Mouse (Mus musculus) heart, postnatal 0 days (tissue): Measurements from ENCODE around the gene Gdpd4. TPM values are rescaled to one million over a fixed set of nuclear protein-coding genes. Genes with fewer than 3 reads are reported as not detected.

Experiments used
- ATAC-seq: fragments of 200-750 bp; cut with Nextera tagmentation; 2 replicates; pipeline ENCODE4 v1.8.0; 2017; ENCODE audit warnings: low read depth, moderate number of reproducible peaks, moderate library complexity; ENCODE audit not compliant: insufficient read depth
- DNase-seq: peaks from one replicate; pipeline ENCODE4 v3.0.0-alpha.2; 2016; ENCODE audit warnings: low spot score
- H3K27ac ChIP-seq: fragments of 300-500 bp; sonication (generic); 2 replicates; pipeline ENCODE4 v1.5.1; 2014; ENCODE audit warnings: low read depth, mild to moderate bottlenecking
- H3K27me3 ChIP-seq: fragments of 300-500 bp; sonication (generic); 2 replicates; pipeline ENCODE4 v1.6.1; 2014; ENCODE audit warnings: low read length, mixed read lengths; ENCODE audit not compliant: control insufficient read depth, insufficient read depth
- H3K36me3 ChIP-seq: fragments of 300-500 bp; sonication (generic); replicated peaks from 2 replicates; pipeline ENCODE4 v1.6.1; 2014; ENCODE audit warnings: low read length, mixed read lengths; ENCODE audit not compliant: control insufficient read depth, insufficient read depth
- H3K4me1 ChIP-seq: fragments of 300-500 bp; sonication (generic); 2 replicates; pipeline ENCODE4 v1.6.1; 2014; ENCODE audit warnings: antibody characterized with exemption; ENCODE audit not compliant: control insufficient read depth, insufficient read depth
- H3K4me2 ChIP-seq: fragments of 300-500 bp; sonication (generic); 2 replicates; pipeline ENCODE4 v1.6.1; 2014; ENCODE audit warnings: low read depth, mild to moderate bottlenecking, low read length, moderate library complexity
- H3K4me3 ChIP-seq: fragments of 300-500 bp; sonication (generic); 2 replicates; pipeline ENCODE4 v1.5.1; 2014; ENCODE audit warnings: low read depth, low read length
- H3K9ac ChIP-seq: fragments of 300-500 bp; sonication (generic); replicated peaks from 2 replicates; pipeline ENCODE4 v1.6.1; 2014; ENCODE audit warnings: low read depth, low read length, mixed read lengths
- H3K9me3 ChIP-seq: fragments of 300-500 bp; sonication (generic); replicated peaks from 2 replicates; pipeline ENCODE4 v1.6.1; 2016; ENCODE audit warnings: low read length; ENCODE audit not compliant: control insufficient read depth
- CTCF ChIP-seq: IDR thresholded peaks from 2 replicates; pipeline ENCODE4 v1.5.1; 2016; ENCODE audit warnings: antibody characterized with exemption, control low read depth, low read depth
- EP300 ChIP-seq: IDR thresholded peaks from 2 replicates; pipeline ENCODE4 v1.6.1; 2016; ENCODE audit warnings: antibody characterized with exemption, low read depth
- WGBS: fragments of 180-500 bp; shearing (Covaris S2); extraction: QIAGEN DNeasy Blood & Tissue Kit; methylation state at CpG from one replicate; pipeline ENCODE4 v1.1.7; 2014; 5-methylcytosine and 5-hydroxymethylcytosine counted together
- polyA plus RNA-seq: library from polyadenylated mRNA; unstranded; fragments of >200 nt; fragmentation: Nextera tagmentation; extraction: Ambion mirVana; gene quantifications from 2 replicates; pipeline ENCODE4 v1.2.1, GENCODE M21; 2015
- total RNA-seq: library from RNA; depleted of rRNA; stranded (reverse); fragments of >200 nt; gene quantifications from 2 replicates; pipeline ENCODE4 v1.2.3, GENCODE M21; 2014; ENCODE audit warnings: low replicate concordance; rRNA removed

The Gdpd4 gene
- total and polyA plus RNA-seq, 2 experiments from 2014 or later = not detected

- Histone ChIP-seq H3K27ac (peak overlapping the region; percentile 70), H3K4me1 (peaks cover 8% of the 10 kb centered on the region; the same call in 1 of the 2 replicates), H3K9me3 (no peaks in the 10 kb centered on the region), H3K36me3 (no peaks in the 10 kb centered on the region), H3K4me3 (no peak overlapping the region), H3K4me2 (peak overlapping the region; percentile 35), H3K27me3 (no peaks in the 10 kb centered on the region), H3K9ac (no peak overlapping the region; the same call in 1 of the 2 replicates)
- TF ChIP-seq CTCF (no peak), EP300 (no peak)
- ATAC-seq (no peak), DNase-seq (peak; percentile 30)
- 35% methylated on average over 12 of the region's 12 CpGs for WGBS
Observed at GRCm38 (mm10) chr7:98084541-98085293, 165.0 kb downstream of the Gdpd4 start.

GRCm38 (mm10) chr7:98085314-98085713 lies 165.6 kb downstream of the Gdpd4 start:
- 56% methylated on average over 7 of the region's 7 CpGs for WGBS
- ATAC-seq (no peak), DNase-seq (no peak)
- H3K4me2 ChIP-seq = no peak overlapping the region; the same call in 1 of the 2 replicates
- peak overlapping the region; percentile 70; the same call in 1 of the 2 replicates for H3K27ac ChIP-seq
- H3K36me3 ChIP-seq = no peaks in the 10 kb centered on the region
- H3K4me1 ChIP-seq = peaks cover 8% of the 10 kb centered on the region; the same call in 1 of the 2 replicates
- no peak overlapping the region for H3K9ac ChIP-seq
- no peak overlapping the region for H3K4me3 ChIP-seq
- H3K27me3 ChIP-seq = no peaks in the 10 kb centered on the region
- TF ChIP-seq EP300 = no peak
- no peak for TF ChIP-seq CTCF
- no peaks in the 10 kb centered on the region for H3K9me3 ChIP-seq

- Histone ChIP-seq H3K4me1 (peaks cover 8% of the 10 kb centered on the region; the same call in 1 of the 2 replicates), H3K27ac (no peak overlapping the region), H3K36me3 (no peaks in the 10 kb centered on the region), H3K9ac (no peak overlapping the region), H3K4me3 (no peak overlapping the region), H3K9me3 (no peaks in the 10 kb centered on the region), H3K4me2 (no peak overlapping the region), H3K27me3 (no peaks in the 10 kb centered on the region)
- 45% methylated on average over 2 of the region's 2 CpGs for WGBS
- TF ChIP-seq CTCF (peak; percentile 68), EP300 (no peak)
- DNase-seq = peak; percentile 40
- no peak for ATAC-seq
Observed at GRCm38 (mm10) chr7:98086346-98086745, 166.6 kb downstream of the Gdpd4 start.

GRCm38 (mm10) chr7:98095852-98096251 lies 176.1 kb downstream of the Gdpd4 start:
- H3K4me3 ChIP-seq = no peak overlapping the region
- no peaks in the 10 kb centered on the region for H3K4me1 ChIP-seq
- ATAC-seq (no peak), DNase-seq (no peak)
- no peak overlapping the region for H3K27ac ChIP-seq
- no peaks in the 10 kb centered on the region for H3K36me3 ChIP-seq
- TF ChIP-seq CTCF (no peak), EP300 (no peak)
- no peak overlapping the region for H3K9ac ChIP-seq
- H3K9me3 ChIP-seq = 0 out of 2 replicates have a peak, but pooled peaks cover 6% of the 10 kb centered on the region
- no peaks in the 10 kb centered on the region for H3K27me3 ChIP-seq
- 93% methylated on average over 4 of the region's 4 CpGs for WGBS
- no peak overlapping the region for H3K4me2 ChIP-seq

- TF ChIP-seq EP300 (no peak), CTCF (no peak)
Observed at GRCm38 (mm10) chr7:98097557-98097956, 177.8 kb downstream of the Gdpd4 start.

More at GRCm38 (mm10) chr7:98097557-98097956, 177.8 kb downstream of the Gdpd4 start:
- ATAC-seq = no peak
- H3K4me3 ChIP-seq = no peak overlapping the region
- no peak overlapping the region for H3K9ac ChIP-seq
- WGBS = 89% methylated on average over 8 of the region's 8 CpGs
- no peak overlapping the region for H3K4me2 ChIP-seq
- H3K36me3 ChIP-seq = no peaks in the 10 kb centered on the region
- H3K9me3 ChIP-seq = 0 out of 2 replicates have a peak, but pooled peaks cover 6% of the 10 kb centered on the region
- no peaks in the 10 kb centered on the region for H3K4me1 ChIP-seq
- H3K27me3 ChIP-seq = no peaks in the 10 kb centered on the region
- no peak overlapping the region for H3K27ac ChIP-seq
- no peak for DNase-seq

Other genes with a start within 250 kb of the Gdpd4 start
- gene Clns1a, start 223.3 kb upstream of the Gdpd4 start, total RNA-seq = 37.1 and 42.0 TPM in 2 replicates
- gene Clns1a, start 223.3 kb upstream of the Gdpd4 start, polyA plus RNA-seq = 60.5 and 63.7 TPM in 2 replicates
- 4.8 and 6.2 TPM in 2 replicates for gene Aqp11, start 181.7 kb upstream of the Gdpd4 start, total RNA-seq
- gene Aqp11, start 181.7 kb upstream of the Gdpd4 start, polyA plus RNA-seq = 2.0 and 2.9 TPM in 2 replicates
- 1.2 and 1.5 TPM in 2 replicates for gene Pak1, start 131.4 kb upstream of the Gdpd4 start, total RNA-seq
- 0.79 and 0.86 TPM in 2 replicates for gene Pak1, start 131.4 kb upstream of the Gdpd4 start, polyA plus RNA-seq
- gene Myo7a, start 199.6 kb downstream of the Gdpd4 start, total RNA-seq = 7.1 and 20.0 TPM in 2 replicates
- 3.6 and 3.7 TPM in 2 replicates for gene Myo7a, start 199.6 kb downstream of the Gdpd4 start, polyA plus RNA-seq
- 0.39 TPM in 1 of 2 replicates, not detected in the other for gene Omp, start 225.5 kb downstream of the Gdpd4 start, total RNA-seq
- gene Omp, start 225.5 kb downstream of the Gdpd4 start, polyA plus RNA-seq = 0.05 TPM in 1 of 2 replicates, not detected in the other